Mouse (Mus musculus) hindbrain, embryonic 10.5 days (tissue): ENCODE data around the gene Ankrd39. TPM values are rescaled to one million over a fixed set of nuclear protein-coding genes. Genes with fewer than 3 reads are reported as not detected.
A peak's percentile ranks its signal among the peaks of the same experiment; 100 is the strongest.

Experiments
- DNase-seq: peaks from one replicate; pipeline ENCODE4 v3.0.0-alpha.2; 2017; ENCODE audit warnings: low spot score
- H3K27ac ChIP-seq: fragments of 300-500 bp; sonication (generic); 2 replicates; pipeline ENCODE4 v1.5.1; 2016; ENCODE audit warnings: mild to moderate bottlenecking, moderate library complexity
- H3K27me3 ChIP-seq: fragments of 300-500 bp; sonication (generic); 2 replicates; pipeline ENCODE4 v1.6.1; 2016; ENCODE audit warnings: mild to moderate bottlenecking; ENCODE audit not compliant: poor library complexity, insufficient read depth, severe bottlenecking
- H3K36me3 ChIP-seq: fragments of 300-500 bp; sonication (generic); 2 replicates; pipeline ENCODE4 v1.6.1; 2016; ENCODE audit warnings: mild to moderate bottlenecking, moderate library complexity
- H3K4me1 ChIP-seq: fragments of 300-500 bp; sonication (generic); replicated peaks from 2 replicates; pipeline ENCODE4 v1.6.1; 2016; ENCODE audit warnings: mild to moderate bottlenecking
- H3K4me3 ChIP-seq: fragments of 300-500 bp; sonication (generic); 2 replicates; pipeline ENCODE4 v1.5.1; 2016; ENCODE audit warnings: mild to moderate bottlenecking, moderate library complexity
- H3K9me3 ChIP-seq: fragments of 300-500 bp; sonication (generic); 2 replicates; pipeline ENCODE4 v1.6.1; 2016; ENCODE audit warnings: mild to moderate bottlenecking, moderate library complexity
- WGBS: fragments of 180-500 bp; shearing (Covaris S2); methylation state at CpG from one replicate; pipeline ENCODE4 v1.1.7; 2016; 5-methylcytosine and 5-hydroxymethylcytosine counted together
- polyA plus RNA-seq: library from polyadenylated mRNA; unstranded; fragments of >200 nt; fragmentation: Nextera tagmentation; extraction: Ambion mirVana; gene quantifications from 2 replicates; pipeline ENCODE4 v1.2.1, GENCODE M21; 2016

The Ankrd39 gene
- polyA plus RNA-seq, 1 experiment from 2014 or later = 16.9 TPM

DNA sequence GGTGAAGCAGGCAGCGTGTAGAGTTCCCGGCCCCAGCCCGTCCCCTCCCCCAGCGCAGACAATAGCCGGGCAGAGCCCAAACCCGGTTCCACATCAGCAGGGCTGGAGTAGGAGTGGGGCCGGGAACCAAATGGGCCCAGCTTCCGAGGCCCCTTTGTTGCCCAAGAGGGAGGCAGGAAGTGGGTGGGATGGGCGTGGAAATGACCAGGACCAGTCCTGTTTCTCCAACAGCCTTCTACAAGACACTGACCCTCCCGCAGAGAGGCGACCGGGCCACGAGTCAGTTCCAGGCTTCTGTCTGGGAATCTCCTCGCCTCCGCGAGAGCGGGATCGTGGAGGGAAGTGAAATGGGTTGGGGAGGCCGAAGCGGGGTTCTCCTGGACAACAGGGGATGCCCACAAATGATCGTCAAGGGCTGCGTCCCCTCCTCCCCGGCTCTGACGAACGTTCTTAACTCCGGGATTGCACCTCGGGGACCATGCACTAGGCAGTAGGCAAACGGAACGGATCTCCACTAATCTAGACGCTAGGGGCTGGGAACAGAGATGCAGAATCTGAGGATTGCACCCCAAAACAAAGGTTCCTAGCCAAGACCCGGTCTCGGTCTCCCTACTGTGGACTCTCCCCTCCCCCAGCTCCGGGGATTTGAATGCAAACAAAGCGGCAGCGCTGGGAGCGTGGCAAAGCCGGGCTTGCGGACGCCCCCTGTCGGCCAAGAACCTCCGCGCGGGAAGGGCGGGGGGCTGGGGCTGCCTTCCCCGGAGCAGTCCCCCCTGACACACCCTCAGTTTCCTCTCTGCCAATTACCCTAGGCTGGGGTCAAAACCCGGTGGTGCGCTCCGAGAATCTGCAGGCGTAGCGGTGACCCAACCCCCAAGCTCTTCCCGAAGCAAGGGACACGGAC, 9.6 kb upstream of the Ankrd39 start:
- Histone ChIP-seq H3K9me3 (no peaks in the 10 kb centered on the region), H3K27ac (peak overlapping the region; percentile 99), H3K36me3 (peaks cover 38% of the 10 kb centered on the region), H3K4me3 (peak overlapping the region; percentile 78), H3K4me1 (peaks cover 60% of the 10 kb centered on the region), H3K27me3 (peaks cover 12% of the 10 kb centered on the region; the same call in 1 of the 2 replicates)
- under 1% methylated on average over 52 of the region's 52 CpGs for WGBS
- peak; percentile 96 for DNase-seq

DNA sequence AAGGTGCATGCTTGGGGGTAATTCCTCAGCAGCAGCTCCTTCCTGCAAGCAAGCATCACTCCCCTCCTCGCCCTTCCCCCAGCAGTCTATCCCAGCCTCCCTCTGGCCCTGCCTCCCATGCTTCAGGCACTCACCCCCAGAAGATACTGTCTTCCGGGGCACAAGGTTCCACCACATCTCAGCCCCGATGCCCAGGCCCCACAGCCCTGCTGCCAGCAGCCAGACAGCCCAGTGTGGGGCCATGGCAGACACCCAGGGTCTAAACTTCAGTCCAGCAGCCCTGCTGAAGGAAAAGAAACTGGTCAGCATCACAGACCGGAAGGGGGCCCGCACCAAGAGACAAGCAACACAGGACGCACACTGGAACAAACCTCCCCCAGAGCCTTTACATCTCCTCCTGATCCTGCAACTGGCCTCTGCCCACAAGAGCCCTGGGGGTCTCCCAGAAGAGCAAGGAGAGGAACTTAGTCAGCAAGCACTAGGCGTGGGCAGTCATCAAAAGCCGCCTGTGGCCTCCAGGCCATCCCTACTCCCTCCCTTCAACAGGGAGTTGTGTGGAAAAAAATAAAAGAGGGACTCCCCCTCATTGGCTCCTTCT, 8.7 kb upstream of the Ankrd39 start:
- H3K27me3 ChIP-seq = peaks cover 12% of the 10 kb centered on the region; the same call in 1 of the 2 replicates
- WGBS = 8% methylated on average over 8 of the region's 8 CpGs
- peak overlapping the region; percentile 99 for H3K27ac ChIP-seq
- H3K36me3 ChIP-seq = peaks cover 47% of the 10 kb centered on the region
- H3K9me3 ChIP-seq = no peaks in the 10 kb centered on the region
- H3K4me3 ChIP-seq = peak overlapping the region; percentile 78
- H3K4me1 ChIP-seq = peaks cover 54% of the 10 kb centered on the region
- peak; percentile 49 for DNase-seq

GRCm38 (mm10) chr1:36554633-36555399, 7.6 kb upstream of the Ankrd39 start:
- Histone ChIP-seq H3K9me3 (no peaks in the 10 kb centered on the region), H3K27me3 (peaks cover 10% of the 10 kb centered on the region; the same call in 1 of the 2 replicates), H3K27ac (peak overlapping the region; percentile 99), H3K4me3 (peak overlapping the region; percentile 78), H3K36me3 (peaks cover 58% of the 10 kb centered on the region), H3K4me1 (peaks cover 54% of the 10 kb centered on the region)
- DNase-seq = no peak
- WGBS = 78% methylated on average over 21 of the region's 21 CpGs

DNA sequence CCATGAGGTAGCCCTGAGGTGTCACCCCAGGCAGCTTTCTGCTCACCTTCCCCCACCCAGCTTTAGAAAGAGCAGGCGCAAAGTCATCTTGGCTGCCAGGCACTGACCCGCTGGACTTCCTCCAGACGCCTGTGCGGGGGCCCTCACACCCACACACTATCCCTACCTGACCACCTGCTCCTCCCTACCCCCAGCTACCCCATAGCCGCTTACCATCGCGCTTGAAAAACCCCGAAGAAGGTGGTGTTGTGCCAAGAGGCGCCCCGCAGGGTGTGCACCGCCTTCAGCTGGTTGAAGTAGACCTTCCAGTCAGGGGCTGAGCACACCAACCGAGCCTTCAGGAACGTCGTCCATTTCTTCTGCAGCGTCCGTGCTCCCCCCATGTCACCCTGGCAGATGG, 5.3 kb upstream of the Ankrd39 start:
- Histone ChIP-seq H3K4me3 (no peak overlapping the region), H3K9me3 (no peaks in the 10 kb centered on the region), H3K27me3 (no peaks in the 10 kb centered on the region), H3K4me1 (peaks cover 59% of the 10 kb centered on the region), H3K27ac (no peak overlapping the region), H3K36me3 (peaks cover 80% of the 10 kb centered on the region)
- no peak for DNase-seq
- 90% methylated on average over 16 of the region's 16 CpGs for WGBS

GRCm38 (mm10) chr1:36551904-36552303, 4.7 kb upstream of the Ankrd39 start:
- Histone ChIP-seq H3K4me3 (no peak overlapping the region), H3K27me3 (no peaks in the 10 kb centered on the region), H3K4me1 (peaks cover 65% of the 10 kb centered on the region), H3K27ac (no peak overlapping the region), H3K9me3 (no peaks in the 10 kb centered on the region), H3K36me3 (peaks cover 83% of the 10 kb centered on the region)
- DNase-seq = no peak
- WGBS = 91% methylated on average over 17 of the region's 17 CpGs

DNA sequence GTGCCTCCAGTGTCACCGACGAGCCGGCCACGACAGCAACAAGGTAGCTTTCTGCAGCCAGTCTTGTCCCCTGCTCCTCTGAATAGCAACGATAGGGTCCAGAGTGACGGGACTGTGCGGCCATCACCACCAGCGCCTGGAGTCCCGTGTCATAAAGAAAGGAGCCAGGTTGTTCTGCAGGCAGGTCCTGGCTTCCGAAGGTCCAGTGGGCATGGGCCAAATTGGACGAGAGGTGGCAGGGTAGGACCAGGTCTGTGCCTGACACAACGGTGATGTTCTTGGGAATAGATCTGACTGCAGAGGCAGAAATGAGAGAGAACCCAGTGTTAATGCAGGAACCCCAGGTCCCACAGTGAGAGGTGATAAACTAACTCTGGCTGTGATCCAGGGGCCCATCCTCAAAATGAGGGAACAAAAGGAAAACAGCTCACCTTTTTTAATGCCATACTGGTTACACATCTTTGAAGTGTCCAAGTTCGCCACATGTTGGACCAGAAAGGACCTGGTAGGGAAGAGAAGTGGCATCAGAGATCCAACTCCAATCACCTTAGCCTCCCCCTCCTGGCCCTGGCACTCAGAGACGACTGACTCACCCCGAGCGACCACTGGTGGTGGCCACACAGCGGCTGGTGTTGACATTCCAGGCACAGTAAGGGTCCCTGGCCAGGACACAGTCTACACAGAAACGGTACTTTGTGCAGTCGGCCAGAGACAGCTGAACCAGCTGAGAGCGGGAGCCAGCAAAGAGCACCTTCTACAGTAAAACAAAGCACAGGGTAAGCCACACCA, 3.0 kb upstream of the Ankrd39 start:
- Histone ChIP-seq H3K27me3 (no peaks in the 10 kb centered on the region), H3K9me3 (no peaks in the 10 kb centered on the region), H3K27ac (no peak overlapping the region), H3K4me1 (peaks cover 72% of the 10 kb centered on the region), H3K4me3 (no peak overlapping the region), H3K36me3 (peaks cover 79% of the 10 kb centered on the region)
- DNase-seq = no peak
- 78% methylated on average over 20 of the region's 20 CpGs for WGBS

DNA sequence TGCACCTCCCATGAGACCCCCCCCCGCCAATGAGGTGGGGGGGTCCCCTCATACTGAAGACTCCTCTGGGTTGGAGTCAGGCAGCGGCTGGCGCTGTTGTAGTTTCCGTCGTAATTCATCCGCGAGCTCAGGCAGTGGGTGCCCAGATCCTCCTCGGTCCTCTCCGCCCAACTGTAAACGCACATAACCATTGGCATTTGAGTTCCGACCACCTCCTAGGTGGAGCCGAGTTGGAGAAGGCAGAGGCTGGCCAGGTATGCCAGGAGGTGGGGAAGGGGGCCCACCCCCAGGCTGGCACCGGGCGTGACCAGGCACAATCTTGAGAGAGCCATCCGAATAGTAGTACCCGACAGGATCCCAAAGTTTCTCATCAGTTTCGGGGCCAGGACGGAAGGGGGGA, 2.2 kb upstream of the Ankrd39 start:
- 89% methylated on average over 18 of the region's 18 CpGs for WGBS
- DNase-seq = no peak
- H3K27ac ChIP-seq = no peak overlapping the region
- H3K9me3 ChIP-seq = no peaks in the 10 kb centered on the region
- no peak overlapping the region for H3K4me3 ChIP-seq
- no peaks in the 10 kb centered on the region for H3K27me3 ChIP-seq
- H3K4me1 ChIP-seq = peaks cover 65% of the 10 kb centered on the region
- peaks cover 71% of the 10 kb centered on the region for H3K36me3 ChIP-seq

DNA sequence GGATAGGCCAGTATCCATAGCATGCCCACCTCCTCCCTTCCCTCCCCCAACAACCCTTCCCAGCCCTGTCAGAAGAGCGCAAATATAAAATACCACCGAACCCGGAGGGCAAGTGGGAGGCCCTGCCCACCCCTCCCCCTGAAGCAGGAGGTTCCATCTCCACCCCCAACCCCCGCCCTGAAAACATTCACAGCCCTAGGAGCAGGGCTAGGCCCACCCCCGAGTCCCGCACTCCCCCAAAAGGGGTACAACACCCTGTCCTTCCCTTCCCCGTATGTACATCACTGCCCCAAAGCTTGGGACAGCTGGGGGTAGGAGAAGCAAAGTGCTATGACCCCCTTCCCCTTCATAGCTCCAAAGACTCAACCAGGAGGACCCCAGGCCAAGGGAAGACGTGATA, 1.5 kb upstream of the Ankrd39 start:
- H3K27me3 ChIP-seq = no peaks in the 10 kb centered on the region
- no peaks in the 10 kb centered on the region for H3K9me3 ChIP-seq
- no peak overlapping the region for H3K27ac ChIP-seq
- peaks cover 57% of the 10 kb centered on the region for H3K4me1 ChIP-seq
- 62% methylated on average over 8 of the region's 8 CpGs for WGBS
- H3K36me3 ChIP-seq = peaks cover 64% of the 10 kb centered on the region
- H3K4me3 ChIP-seq = no peak overlapping the region
- DNase-seq = no peak

DNA sequence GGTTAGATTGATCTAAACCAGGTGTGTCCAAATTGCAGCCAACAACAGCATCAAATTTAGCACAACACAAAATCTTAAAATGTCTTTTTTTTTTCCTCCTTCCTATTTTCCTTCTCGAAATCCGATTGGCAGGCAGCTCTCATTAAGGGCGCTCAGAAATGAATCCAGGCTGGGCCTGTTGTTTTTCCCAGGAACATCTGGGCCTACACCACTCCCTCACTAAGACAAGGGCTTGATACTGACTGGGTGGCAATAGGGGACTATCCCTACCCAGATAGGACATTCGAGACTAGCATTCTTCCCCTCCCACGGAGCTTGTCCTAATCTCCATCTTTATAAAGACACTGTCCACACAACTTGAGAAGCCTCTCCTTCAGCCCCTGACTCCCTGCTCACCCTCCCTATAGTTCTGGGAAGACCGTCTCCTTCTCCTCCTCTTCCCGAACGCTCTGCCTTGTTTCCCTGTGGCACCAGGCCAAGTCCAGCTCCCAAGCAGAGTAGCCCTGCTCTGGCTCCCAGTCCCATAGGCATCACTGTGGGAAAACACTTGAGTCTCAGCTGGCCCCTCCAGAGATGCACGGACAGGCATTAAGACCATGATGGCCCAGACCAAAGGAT, 845 bp upstream of the Ankrd39 start:
- H3K4me1 ChIP-seq = peaks cover 53% of the 10 kb centered on the region
- 51% methylated on average over 9 of the region's 9 CpGs for WGBS
- H3K27me3 ChIP-seq = no peaks in the 10 kb centered on the region
- H3K36me3 ChIP-seq = peaks cover 57% of the 10 kb centered on the region
- no peaks in the 10 kb centered on the region for H3K9me3 ChIP-seq
- H3K27ac ChIP-seq = peak overlapping the region; percentile 90
- no peak for DNase-seq
- no peak overlapping the region for H3K4me3 ChIP-seq

- 69% methylated on average over 19 of the region's 19 CpGs for WGBS
- Histone ChIP-seq H3K27ac (no peak overlapping the region), H3K4me3 (peak overlapping the region; percentile 70), H3K27me3 (no peaks in the 10 kb centered on the region), H3K4me1 (peaks cover 52% of the 10 kb centered on the region), H3K36me3 (peaks cover 53% of the 10 kb centered on the region), H3K9me3 (no peaks in the 10 kb centered on the region)
- no peak for DNase-seq
Measured at GRCm38 (mm10) chr1:36545845-36546600, 1.2 kb downstream of the Ankrd39 start.

DNA sequence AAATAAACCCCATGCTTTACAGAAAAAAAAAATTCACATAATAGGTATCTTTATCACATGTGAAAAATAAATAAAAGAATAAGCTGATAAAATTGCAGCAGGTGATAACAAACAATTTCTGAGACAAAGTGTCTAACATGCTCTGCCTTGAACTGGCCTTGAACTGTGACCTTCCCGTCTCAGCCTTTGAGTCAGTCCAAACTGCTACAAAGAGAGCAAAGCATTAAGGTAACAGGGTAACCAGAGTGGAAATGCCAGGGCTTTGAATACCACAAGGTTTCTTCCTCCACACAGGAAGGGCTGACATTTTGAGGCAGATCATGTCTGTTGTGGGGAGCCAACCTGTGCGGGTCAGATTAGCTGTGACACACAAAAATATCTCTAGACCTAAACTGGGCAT, 1.9 kb downstream of the Ankrd39 start:
- WGBS = 86% methylated on average over 2 of the region's 2 CpGs
- H3K4me3 ChIP-seq = no peak overlapping the region

More for the DNA sequence above, 1.9 kb downstream of the Ankrd39 start:
- no peaks in the 10 kb centered on the region for H3K9me3 ChIP-seq
- H3K4me1 ChIP-seq = peaks cover 49% of the 10 kb centered on the region
- no peak for DNase-seq
- H3K27ac ChIP-seq = no peak overlapping the region
- peaks cover 53% of the 10 kb centered on the region for H3K36me3 ChIP-seq
- H3K27me3 ChIP-seq = no peaks in the 10 kb centered on the region
